Mouse (Mus musculus): ENCODE results near the gene Lctl. TPM values are rescaled to one million over a fixed set of nuclear protein-coding genes. Genes with fewer than 3 reads are reported as not detected.
"Not testable (repeated sequence)": the region's sequence is repeated elsewhere in the genome, so short reads cannot be mapped to it uniquely, and the experiment has no call there.

Gene Lctl
- polyA plus RNA-seq, 1 experiment from 2014 or later, result not detected

DNA sequence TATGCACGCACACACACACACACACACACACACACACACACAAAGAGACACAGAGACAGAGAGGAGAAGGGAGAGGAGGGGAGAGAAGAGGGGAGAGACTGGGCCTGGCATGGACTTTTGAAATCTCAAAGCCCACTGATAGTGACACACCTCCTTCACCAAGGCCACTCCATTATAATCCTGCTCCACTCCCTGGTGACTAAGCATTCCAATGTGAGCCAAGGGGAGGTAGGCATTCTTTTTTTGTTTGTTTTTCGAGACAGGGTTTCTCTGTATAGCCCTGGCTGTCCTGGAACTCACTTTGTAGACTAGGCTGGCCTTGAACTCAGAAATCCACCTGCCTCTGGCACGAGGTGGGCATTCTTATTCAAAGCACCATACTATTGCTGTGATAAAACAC, 7.9 kb downstream of the Lctl start:
- not testable (repeated sequence) for H3K4me2 ChIP-seq (ENCODE audit: low read depth, low read length, severe bottlenecking); H3K27me3 ChIP-seq (ENCODE audit: control insufficient read depth, insufficient read depth, low read length); H3K9me3 ChIP-seq (ENCODE audit: control insufficient read depth, low read length); ATAC-seq (replicated peaks; ENCODE audit: low FRiP score); H3K36me3 ChIP-seq (ENCODE audit: control insufficient read depth, insufficient read depth, low read length); DNase-seq (ENCODE audit: low spot score); H3K27ac ChIP-seq (ENCODE audit: low read depth, low read length); H3K9ac ChIP-seq (ENCODE audit: low read length); H3K4me1 ChIP-seq (replicated peaks; ENCODE audit: control insufficient read depth, insufficient read depth, low read length); H3K4me3 ChIP-seq (ENCODE audit: low read depth, low read length)
- 63% methylated on average over 3 of the region's 3 CpGs for WGBS

- Histone ChIP-seq H3K4me2 (ENCODE audit: low read depth, low read length, severe bottlenecking) (no peak overlapping the region), H3K27ac (ENCODE audit: low read depth, low read length) (no peak overlapping the region), H3K4me1 (replicated peaks; ENCODE audit: control insufficient read depth, insufficient read depth, low read length) (no peaks in the 10 kb centered on the region), H3K27me3 (ENCODE audit: control insufficient read depth, insufficient read depth, low read length) (no peaks in the 10 kb centered on the region), H3K36me3 (ENCODE audit: control insufficient read depth, insufficient read depth, low read length) (no peaks in the 10 kb centered on the region), H3K9ac (ENCODE audit: low read length) (no peak overlapping the region), H3K9me3 (ENCODE audit: control insufficient read depth, low read length) (no peaks in the 10 kb centered on the region), H3K4me3 (ENCODE audit: low read depth, low read length) (no peak overlapping the region)
- WGBS, result 73% methylated on average over 3 of the region's 3 CpGs
- ATAC-seq (replicated peaks; ENCODE audit: low FRiP score) (no peak), DNase-seq (ENCODE audit: low spot score) (no peak)
These were observed 8.4 kb downstream of the Lctl start for GRCm38 (mm10) chr9:64125307-64125706.

GRCm38 (mm10) chr9:64126121-64126520, 9.2 kb downstream of the Lctl start:
- no peak overlapping the region for H3K9ac ChIP-seq (ENCODE audit: low read length)
- no peaks in the 10 kb centered on the region for H3K27me3 ChIP-seq (ENCODE audit: control insufficient read depth, insufficient read depth, low read length)
- ATAC-seq (replicated peaks; ENCODE audit: low FRiP score), result no peak
- no peaks in the 10 kb centered on the region for H3K4me1 ChIP-seq (replicated peaks; ENCODE audit: control insufficient read depth, insufficient read depth, low read length)
- no peaks in the 10 kb centered on the region for H3K9me3 ChIP-seq (ENCODE audit: control insufficient read depth, low read length)
- H3K4me2 ChIP-seq (ENCODE audit: low read depth, low read length, severe bottlenecking), result no peak overlapping the region
- H3K4me3 ChIP-seq (ENCODE audit: low read depth, low read length), result no peak overlapping the region
- 84% methylated on average over 12 of the region's 12 CpGs for WGBS
- H3K36me3 ChIP-seq (ENCODE audit: control insufficient read depth, insufficient read depth, low read length), result no peaks in the 10 kb centered on the region
- H3K27ac ChIP-seq (ENCODE audit: low read depth, low read length), result no peak overlapping the region
- DNase-seq (ENCODE audit: low spot score), result no peak

DNA sequence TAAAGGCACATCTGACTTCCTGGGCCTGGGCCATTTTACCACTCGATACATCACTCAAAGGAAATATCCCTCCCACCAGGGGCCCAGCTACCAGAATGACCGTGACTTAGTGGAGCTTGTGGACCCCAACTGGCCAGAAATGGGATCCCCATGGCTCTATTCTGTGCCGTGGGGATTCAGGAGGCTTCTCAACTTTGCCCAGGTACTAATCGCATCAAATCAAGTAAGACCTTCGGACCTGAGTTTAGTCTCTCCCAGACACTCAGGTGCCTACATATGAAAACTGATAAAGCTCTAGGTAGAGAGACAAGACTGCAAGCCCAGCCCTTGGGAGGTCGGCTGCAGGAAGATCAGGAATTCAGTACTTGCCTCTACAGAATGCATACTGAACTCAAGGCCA, 14.7 kb downstream of the Lctl start:
- ATAC-seq (replicated peaks; ENCODE audit: low FRiP score) (no peak), DNase-seq (ENCODE audit: low spot score) (no peak)
- no peaks in the 10 kb centered on the region for H3K4me1 ChIP-seq (replicated peaks; ENCODE audit: control insufficient read depth, insufficient read depth, low read length)
- 84% methylated on average over 6 of the region's 6 CpGs for WGBS
- no peaks in the 10 kb centered on the region for H3K9me3 ChIP-seq (ENCODE audit: control insufficient read depth, low read length)
- H3K27ac ChIP-seq (ENCODE audit: low read depth, low read length), result no peak overlapping the region
- no peak overlapping the region for H3K4me3 ChIP-seq (ENCODE audit: low read depth, low read length)
- no peaks in the 10 kb centered on the region for H3K27me3 ChIP-seq (ENCODE audit: control insufficient read depth, insufficient read depth, low read length)
- H3K4me2 ChIP-seq (ENCODE audit: low read depth, low read length, severe bottlenecking), result no peak overlapping the region
- H3K36me3 ChIP-seq (ENCODE audit: control insufficient read depth, insufficient read depth, low read length), result no peaks in the 10 kb centered on the region
- H3K9ac ChIP-seq (ENCODE audit: low read length), result no peak overlapping the region

DNA sequence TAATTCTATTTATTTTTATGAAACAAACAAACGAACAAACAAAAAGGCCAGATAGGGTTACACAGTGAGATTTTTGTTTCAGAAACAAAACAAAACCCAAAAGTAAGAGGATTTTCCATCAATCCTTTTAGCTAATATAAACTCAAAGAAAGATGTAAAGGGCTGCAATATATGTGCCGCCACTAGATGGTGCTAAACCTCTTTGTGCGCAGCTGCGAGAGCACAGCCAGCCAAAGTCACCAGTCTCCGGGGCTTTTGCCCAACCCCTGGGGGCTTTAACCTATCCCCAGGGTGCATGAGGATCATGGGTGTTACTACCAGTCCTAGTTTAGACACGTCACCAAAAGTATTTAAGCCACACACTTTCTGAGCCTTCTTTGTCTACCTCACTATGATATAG, 21.9 kb downstream of the Lctl start:
- H3K27ac ChIP-seq (ENCODE audit: low read depth, low read length); H3K4me1 ChIP-seq (replicated peaks; ENCODE audit: control insufficient read depth, insufficient read depth, low read length); H3K27me3 ChIP-seq (ENCODE audit: control insufficient read depth, insufficient read depth, low read length); H3K9me3 ChIP-seq (ENCODE audit: control insufficient read depth, low read length); H3K4me3 ChIP-seq (ENCODE audit: low read depth, low read length); H3K4me2 ChIP-seq (ENCODE audit: low read depth, low read length, severe bottlenecking); H3K9ac ChIP-seq (ENCODE audit: low read length); ATAC-seq (replicated peaks; ENCODE audit: low FRiP score); H3K36me3 ChIP-seq (ENCODE audit: control insufficient read depth, insufficient read depth, low read length): not testable (repeated sequence)
- 11% methylated on average over 6 of the region's 6 CpGs for WGBS
- peak; percentile 62 for DNase-seq (ENCODE audit: low spot score)

GRCm38 (mm10) chr9:64139879-64140278, 22.9 kb downstream of the Lctl start:
- no peak overlapping the region for H3K9ac ChIP-seq (ENCODE audit: low read length)
- H3K9me3 ChIP-seq (ENCODE audit: control insufficient read depth, low read length), result no peaks in the 10 kb centered on the region
- H3K27ac ChIP-seq (ENCODE audit: low read depth, low read length), result no peak overlapping the region
- no peak overlapping the region for H3K4me2 ChIP-seq (ENCODE audit: low read depth, low read length, severe bottlenecking)
- no peaks in the 10 kb centered on the region for H3K36me3 ChIP-seq (ENCODE audit: control insufficient read depth, insufficient read depth, low read length)
- DNase-seq (ENCODE audit: low spot score) (no peak), ATAC-seq (replicated peaks; ENCODE audit: low FRiP score) (no peak)
- H3K27me3 ChIP-seq (ENCODE audit: control insufficient read depth, insufficient read depth, low read length), result no peaks in the 10 kb centered on the region
- no peaks in the 10 kb centered on the region for H3K4me1 ChIP-seq (replicated peaks; ENCODE audit: control insufficient read depth, insufficient read depth, low read length)
- 92% methylated on average over 9 of the region's 9 CpGs for WGBS
- H3K4me3 ChIP-seq (ENCODE audit: low read depth, low read length), result no peak overlapping the region

- H3K9me3 ChIP-seq (ENCODE audit: control insufficient read depth, low read length), result no peaks in the 10 kb centered on the region
- no peaks in the 10 kb centered on the region for H3K4me1 ChIP-seq (replicated peaks; ENCODE audit: control insufficient read depth, insufficient read depth, low read length)
- no peak overlapping the region for H3K27ac ChIP-seq (ENCODE audit: low read depth, low read length)
- WGBS, result 93% methylated on average over 1 of the region's 1 CpGs
- DNase-seq (ENCODE audit: low spot score), result no peak
- H3K4me2 ChIP-seq (ENCODE audit: low read depth, low read length, severe bottlenecking), result no peak overlapping the region
- no peak for ATAC-seq (replicated peaks; ENCODE audit: low FRiP score)
- no peak overlapping the region for H3K9ac ChIP-seq (ENCODE audit: low read length)
- no peaks in the 10 kb centered on the region for H3K27me3 ChIP-seq (ENCODE audit: control insufficient read depth, insufficient read depth, low read length)
- peaks cover 4% of the 10 kb centered on the region; the same call in 1 of the 2 replicates for H3K36me3 ChIP-seq (ENCODE audit: control insufficient read depth, insufficient read depth, low read length)
- no peak overlapping the region for H3K4me3 ChIP-seq (ENCODE audit: low read depth, low read length)
These were observed 39.7 kb downstream of the Lctl start for GRCm38 (mm10) chr9:64156641-64157040.

DNA sequence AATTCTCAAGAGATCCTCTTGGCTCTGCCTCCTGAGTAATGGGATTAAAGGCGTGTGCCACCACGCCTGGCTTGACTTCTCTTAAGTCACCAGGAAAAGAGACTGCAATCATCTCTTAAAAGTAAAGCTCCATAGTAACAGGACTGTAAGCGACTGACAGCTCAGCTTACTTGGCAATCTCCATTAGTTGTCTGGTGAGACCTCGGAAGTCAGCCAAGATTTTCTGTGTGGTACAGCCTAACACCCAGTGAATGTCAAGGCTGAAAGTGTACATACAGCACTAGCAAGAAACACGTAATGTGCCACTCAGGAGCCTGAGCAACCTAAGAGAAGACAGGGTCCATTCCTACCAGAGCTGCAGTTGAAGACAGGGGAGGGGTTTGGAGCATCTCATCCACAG, 43.5 kb downstream of the Lctl start:
- no peak overlapping the region for H3K9ac ChIP-seq (ENCODE audit: low read length)
- H3K36me3 ChIP-seq (ENCODE audit: control insufficient read depth, insufficient read depth, low read length), result no peaks in the 10 kb centered on the region; the same call in 1 of the 2 replicates
- no peaks in the 10 kb centered on the region for H3K27me3 ChIP-seq (ENCODE audit: control insufficient read depth, insufficient read depth, low read length)
- ATAC-seq (replicated peaks; ENCODE audit: low FRiP score) (no peak), DNase-seq (ENCODE audit: low spot score) (no peak)
- no peaks in the 10 kb centered on the region for H3K9me3 ChIP-seq (ENCODE audit: control insufficient read depth, low read length)
- H3K27ac ChIP-seq (ENCODE audit: low read depth, low read length), result no peak overlapping the region
- 93% methylated on average over 5 of the region's 5 CpGs for WGBS
- H3K4me2 ChIP-seq (ENCODE audit: low read depth, low read length, severe bottlenecking), result no peak overlapping the region
- no peaks in the 10 kb centered on the region for H3K4me1 ChIP-seq (replicated peaks; ENCODE audit: control insufficient read depth, insufficient read depth, low read length)
- H3K4me3 ChIP-seq (ENCODE audit: low read depth, low read length), result no peak overlapping the region

GRCm38 (mm10) chr9:64169967-64170366, 53.0 kb downstream of the Lctl start:
- H3K27ac ChIP-seq (ENCODE audit: low read depth, low read length); ATAC-seq (replicated peaks; ENCODE audit: low FRiP score); H3K4me1 ChIP-seq (replicated peaks; ENCODE audit: control insufficient read depth, insufficient read depth, low read length); H3K4me2 ChIP-seq (ENCODE audit: low read depth, low read length, severe bottlenecking); DNase-seq (ENCODE audit: low spot score); H3K36me3 ChIP-seq (ENCODE audit: control insufficient read depth, insufficient read depth, low read length); H3K4me3 ChIP-seq (ENCODE audit: low read depth, low read length); H3K27me3 ChIP-seq (ENCODE audit: control insufficient read depth, insufficient read depth, low read length); H3K9me3 ChIP-seq (ENCODE audit: control insufficient read depth, low read length); H3K9ac ChIP-seq (ENCODE audit: low read length): not testable (repeated sequence)
- 91% methylated on average over 3 of the region's 3 CpGs for WGBS
